Mouse (Mus musculus): Measurements from ENCODE around the gene Fam3b.

DNA sequence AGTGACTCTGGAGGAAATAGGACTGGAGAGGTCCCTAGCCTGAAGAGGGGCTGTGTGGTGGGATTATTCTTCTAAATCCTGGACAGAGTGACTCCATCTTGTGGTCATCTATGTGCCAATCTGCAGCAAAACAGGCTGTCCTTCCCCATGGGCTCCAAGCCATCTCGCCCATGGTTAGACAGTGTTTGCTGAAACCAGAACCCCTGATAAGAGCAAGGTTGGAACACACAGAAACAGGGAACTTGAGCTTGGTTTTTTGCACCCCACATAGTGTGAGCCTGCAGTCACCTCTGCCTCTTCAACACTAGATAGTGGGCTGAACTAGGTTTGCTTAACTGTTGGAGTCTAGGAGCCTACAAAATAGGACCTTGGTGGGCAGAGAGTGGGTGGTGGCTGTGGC, 38.1 kb downstream of the Fam3b start:
- no peak for TF ChIP-seq CTCF (IDR thresholded peaks at IDR 0.05; ENCODE audit: control insufficient read depth, insufficient read depth, insufficient read length)
- TF ChIP-seq MYOG (IDR thresholded peaks at IDR 0.05; ENCODE audit: control insufficient read depth, extremely low read depth, insufficient read length), result no peak
- TF ChIP-seq MAX (IDR thresholded peaks at IDR 0.05), result no peak
- TF ChIP-seq FOSL1 (IDR thresholded peaks at IDR 0.05; ENCODE audit: insufficient read depth, low read length, poor library complexity, severe bottlenecking), result no peak
- TF ChIP-seq USF1 (IDR thresholded peaks at IDR 0.05; ENCODE audit: low read depth), result no peak
- TF ChIP-seq MYOD1 (IDR thresholded peaks at IDR 0.05; ENCODE audit: control insufficient read depth, insufficient read length, low read depth), result no peak

All from C2C12 (cell line).